Mouse (Mus musculus): ENCODE results near the gene Nipsnap1. TPM values are rescaled to one million over a fixed set of nuclear protein-coding genes. Genes with fewer than 3 reads are reported as not detected.

Nipsnap1 gene
- polyA plus RNA-seq (2015; fragmentation: Nextera tagmentation; extraction: Ambion mirVana): 92.2 and 92.6 TPM in 2 replicates

GRCm38 (mm10) chr11:4873755-4874475 is at the start of gene Nipsnap1:
Gene Nipsnap1, plus strand, starts transcription at chr11:4873951.
- WGBS: 1% methylated on average over 29 of the region's 30 CpGs
- Histone ChIP-seq H3K9me3 (ENCODE audit: low read length) (no peaks in the 10 kb centered on the region), H3K27me3 (ENCODE audit: insufficient read depth, low read length) (no peaks in the 10 kb centered on the region), H3K36me3 (ENCODE audit: insufficient read depth, low read length) (peaks cover 8% of the 10 kb centered on the region), H3K27ac (ENCODE audit: low read length) (peak within 1 kb of the TSS; percentile 77), H3K9ac (replicated peaks; ENCODE audit: low read length) (peak within 1 kb of the TSS; percentile 75), H3K4me1 (ENCODE audit: insufficient read depth, low read length) (peaks cover 16% of the 10 kb centered on the region), H3K4me3 (ENCODE audit: low read length) (peak within 1 kb of the TSS; percentile 88), H3K4me2 (replicated peaks; ENCODE audit: low read depth, low read length) (peak within 1 kb of the TSS; percentile 77)
- peak; percentile 97 for ATAC-seq (ENCODE audit: low FRiP score, low TSS enrichment)

- H3K4me2 ChIP-seq (replicated peaks; ENCODE audit: low read depth, low read length): no peak overlapping the region
- H3K4me1 ChIP-seq (ENCODE audit: insufficient read depth, low read length): no peaks in the 10 kb centered on the region
- no peak overlapping the region for H3K9ac ChIP-seq (replicated peaks; ENCODE audit: low read length)
- no peak overlapping the region for H3K27ac ChIP-seq (ENCODE audit: low read length)
- ATAC-seq (ENCODE audit: low FRiP score, low TSS enrichment): no peak
- H3K36me3 ChIP-seq (ENCODE audit: insufficient read depth, low read length): no peaks in the 10 kb centered on the region
- H3K9me3 ChIP-seq (ENCODE audit: low read length): no peaks in the 10 kb centered on the region
- H3K4me3 ChIP-seq (ENCODE audit: low read length): no peak overlapping the region
- whole genome bisulfite sequencing: 92% methylated on average over 3 of the region's 3 CpGs
- no peaks in the 10 kb centered on the region for H3K27me3 ChIP-seq (ENCODE audit: insufficient read depth, low read length)
Observed at GRCm38 (mm10) chr11:4826152-4826778, 47.5 kb upstream of the Nipsnap1 start.

GRCm38 (mm10) chr11:4827340-4827739 is 46.4 kb upstream of the Nipsnap1 start:
- Histone ChIP-seq H3K27me3 (ENCODE audit: insufficient read depth, low read length) (no peaks in the 10 kb centered on the region), H3K9ac (replicated peaks; ENCODE audit: low read length) (no peak overlapping the region), H3K9me3 (ENCODE audit: low read length) (no peaks in the 10 kb centered on the region), H3K4me3 (ENCODE audit: low read length) (no peak overlapping the region), H3K36me3 (ENCODE audit: insufficient read depth, low read length) (no peaks in the 10 kb centered on the region), H3K4me2 (replicated peaks; ENCODE audit: low read depth, low read length) (no peak overlapping the region), H3K4me1 (ENCODE audit: insufficient read depth, low read length) (no peaks in the 10 kb centered on the region), H3K27ac (ENCODE audit: low read length) (no peak overlapping the region)
- no peak for ATAC-seq (ENCODE audit: low FRiP score, low TSS enrichment)

- ATAC-seq (ENCODE audit: low FRiP score, low TSS enrichment): no peak
- no peaks in the 10 kb centered on the region for H3K9me3 ChIP-seq (ENCODE audit: low read length)
- no peaks in the 10 kb centered on the region for H3K4me1 ChIP-seq (ENCODE audit: insufficient read depth, low read length)
- WGBS: 83% methylated on average over 2 of the region's 2 CpGs
- no peaks in the 10 kb centered on the region for H3K27me3 ChIP-seq (ENCODE audit: insufficient read depth, low read length)
- no peak overlapping the region for H3K27ac ChIP-seq (ENCODE audit: low read length)
- H3K36me3 ChIP-seq (ENCODE audit: insufficient read depth, low read length): no peaks in the 10 kb centered on the region
- no peak overlapping the region for H3K4me2 ChIP-seq (replicated peaks; ENCODE audit: low read depth, low read length)
- H3K9ac ChIP-seq (replicated peaks; ENCODE audit: low read length): no peak overlapping the region
- no peak overlapping the region for H3K4me3 ChIP-seq (ENCODE audit: low read length)
Observed at GRCm38 (mm10) chr11:4827916-4828315, 45.8 kb upstream of the Nipsnap1 start.

GRCm38 (mm10) chr11:4831066-4831465 is 42.7 kb upstream of the Nipsnap1 start:
- Histone ChIP-seq H3K4me1 (ENCODE audit: insufficient read depth, low read length) (no peaks in the 10 kb centered on the region), H3K27ac (ENCODE audit: low read length) (no peak overlapping the region), H3K9me3 (ENCODE audit: low read length) (no peaks in the 10 kb centered on the region), H3K9ac (replicated peaks; ENCODE audit: low read length) (no peak overlapping the region), H3K36me3 (ENCODE audit: insufficient read depth, low read length) (no peaks in the 10 kb centered on the region), H3K4me3 (ENCODE audit: low read length) (no peak overlapping the region), H3K4me2 (replicated peaks; ENCODE audit: low read depth, low read length) (no peak overlapping the region), H3K27me3 (ENCODE audit: insufficient read depth, low read length) (no peaks in the 10 kb centered on the region)
- no peak for ATAC-seq (ENCODE audit: low FRiP score, low TSS enrichment)

- Histone ChIP-seq H3K27me3 (ENCODE audit: insufficient read depth, low read length) (no peaks in the 10 kb centered on the region), H3K4me3 (ENCODE audit: low read length) (no peak overlapping the region), H3K9me3 (ENCODE audit: low read length) (no peaks in the 10 kb centered on the region), H3K4me1 (ENCODE audit: insufficient read depth, low read length) (no peaks in the 10 kb centered on the region), H3K4me2 (replicated peaks; ENCODE audit: low read depth, low read length) (no peak overlapping the region), H3K27ac (ENCODE audit: low read length) (no peak overlapping the region), H3K36me3 (ENCODE audit: insufficient read depth, low read length) (no peaks in the 10 kb centered on the region), H3K9ac (replicated peaks; ENCODE audit: low read length) (no peak overlapping the region)
- WGBS: 61% methylated on average over 3 of the region's 3 CpGs
- no peak for ATAC-seq (ENCODE audit: low FRiP score, low TSS enrichment)
Observed at GRCm38 (mm10) chr11:4833295-4833939, 40.3 kb upstream of the Nipsnap1 start.

GRCm38 (mm10) chr11:4835436-4835835 is 38.3 kb upstream of the Nipsnap1 start:
- 72% methylated on average over 6 of the region's 6 CpGs for WGBS
- no peaks in the 10 kb centered on the region for H3K36me3 ChIP-seq (ENCODE audit: insufficient read depth, low read length)
- H3K27me3 ChIP-seq (ENCODE audit: insufficient read depth, low read length): no peaks in the 10 kb centered on the region
- H3K4me3 ChIP-seq (ENCODE audit: low read length): no peak overlapping the region
- no peaks in the 10 kb centered on the region for H3K9me3 ChIP-seq (ENCODE audit: low read length)
- no peak overlapping the region for H3K9ac ChIP-seq (replicated peaks; ENCODE audit: low read length)
- H3K4me1 ChIP-seq (ENCODE audit: insufficient read depth, low read length): no peaks in the 10 kb centered on the region
- ATAC-seq (ENCODE audit: low FRiP score, low TSS enrichment): no peak
- H3K27ac ChIP-seq (ENCODE audit: low read length): no peak overlapping the region
- no peak overlapping the region for H3K4me2 ChIP-seq (replicated peaks; ENCODE audit: low read depth, low read length)

- ATAC-seq (ENCODE audit: low FRiP score, low TSS enrichment): 0 out of 2 replicates have a peak, but pooled peaks have one; percentile 57
- WGBS: 58% methylated on average over 6 of the region's 6 CpGs
- Histone ChIP-seq H3K4me1 (ENCODE audit: insufficient read depth, low read length) (no peaks in the 10 kb centered on the region), H3K9me3 (ENCODE audit: low read length) (no peaks in the 10 kb centered on the region), H3K27ac (ENCODE audit: low read length) (no peak overlapping the region), H3K36me3 (ENCODE audit: insufficient read depth, low read length) (no peaks in the 10 kb centered on the region), H3K27me3 (ENCODE audit: insufficient read depth, low read length) (no peaks in the 10 kb centered on the region), H3K9ac (replicated peaks; ENCODE audit: low read length) (no peak overlapping the region), H3K4me3 (ENCODE audit: low read length) (no peak overlapping the region), H3K4me2 (replicated peaks; ENCODE audit: low read depth, low read length) (no peak overlapping the region)
Observed at GRCm38 (mm10) chr11:4836755-4837154, 37.0 kb upstream of the Nipsnap1 start.

GRCm38 (mm10) chr11:4837342-4837741 is 36.4 kb upstream of the Nipsnap1 start:
- no peak for ATAC-seq (ENCODE audit: low FRiP score, low TSS enrichment)
- WGBS: 71% methylated on average over 5 of the region's 5 CpGs
- Histone ChIP-seq H3K9me3 (ENCODE audit: low read length) (no peaks in the 10 kb centered on the region), H3K27ac (ENCODE audit: low read length) (no peak overlapping the region), H3K9ac (replicated peaks; ENCODE audit: low read length) (no peak overlapping the region), H3K36me3 (ENCODE audit: insufficient read depth, low read length) (no peaks in the 10 kb centered on the region), H3K4me3 (ENCODE audit: low read length) (no peak overlapping the region), H3K4me1 (ENCODE audit: insufficient read depth, low read length) (no peaks in the 10 kb centered on the region), H3K27me3 (ENCODE audit: insufficient read depth, low read length) (no peaks in the 10 kb centered on the region), H3K4me2 (replicated peaks; ENCODE audit: low read depth, low read length) (no peak overlapping the region)

- WGBS: 83% methylated on average over 1 of the region's 1 CpGs
- H3K9me3 ChIP-seq (ENCODE audit: low read length): no peaks in the 10 kb centered on the region
- ATAC-seq (ENCODE audit: low FRiP score, low TSS enrichment): no peak
Observed at GRCm38 (mm10) chr11:4838235-4838634, 35.5 kb upstream of the Nipsnap1 start.

More at GRCm38 (mm10) chr11:4838235-4838634, 35.5 kb upstream of the Nipsnap1 start:
- no peaks in the 10 kb centered on the region for H3K27me3 ChIP-seq (ENCODE audit: insufficient read depth, low read length)
- no peaks in the 10 kb centered on the region for H3K4me1 ChIP-seq (ENCODE audit: insufficient read depth, low read length)
- no peak overlapping the region for H3K4me2 ChIP-seq (replicated peaks; ENCODE audit: low read depth, low read length)
- H3K9ac ChIP-seq (replicated peaks; ENCODE audit: low read length): no peak overlapping the region
- no peak overlapping the region for H3K4me3 ChIP-seq (ENCODE audit: low read length)
- H3K36me3 ChIP-seq (ENCODE audit: insufficient read depth, low read length): no peaks in the 10 kb centered on the region
- no peak overlapping the region for H3K27ac ChIP-seq (ENCODE audit: low read length)

Data from kidney, embryonic 16.5 days (tissue).